Mouse (Mus musculus) lung, postnatal 0 days (tissue): Measurements from ENCODE around the gene Msantd2.

Experiments used
- CTCF ChIP-seq: IDR thresholded peaks from 2 replicates; pipeline ENCODE4 v1.5.1; 2016; ENCODE audit warnings: antibody characterized with exemption, mild to moderate bottlenecking
- EP300 ChIP-seq: IDR thresholded peaks from 2 replicates; pipeline ENCODE4 v1.6.1; 2016; ENCODE audit warnings: antibody characterized with exemption, mild to moderate bottlenecking, control low read depth

GRCm38 (mm10) chr9:37488611-37489396 lies at the start of gene Msantd2:
- TF ChIP-seq CTCF (no peak), EP300 (peak; percentile 34; the same call in 1 of the 2 replicates)
